Mouse (Mus musculus) liver, adult (tissue): Measurements from ENCODE around the gene Abca17.
A peak's percentile ranks its signal among the peaks of the same experiment; 100 is the strongest.

Source experiments
- GATA4 ChIP-seq: IDR thresholded peaks from 2 replicates; pipeline ENCODE4 v1.6.1; 2014; ENCODE audit warnings: mild to moderate bottlenecking, low read length; ENCODE audit not compliant: insufficient replicate concordance

Gene Abca17

DNA sequence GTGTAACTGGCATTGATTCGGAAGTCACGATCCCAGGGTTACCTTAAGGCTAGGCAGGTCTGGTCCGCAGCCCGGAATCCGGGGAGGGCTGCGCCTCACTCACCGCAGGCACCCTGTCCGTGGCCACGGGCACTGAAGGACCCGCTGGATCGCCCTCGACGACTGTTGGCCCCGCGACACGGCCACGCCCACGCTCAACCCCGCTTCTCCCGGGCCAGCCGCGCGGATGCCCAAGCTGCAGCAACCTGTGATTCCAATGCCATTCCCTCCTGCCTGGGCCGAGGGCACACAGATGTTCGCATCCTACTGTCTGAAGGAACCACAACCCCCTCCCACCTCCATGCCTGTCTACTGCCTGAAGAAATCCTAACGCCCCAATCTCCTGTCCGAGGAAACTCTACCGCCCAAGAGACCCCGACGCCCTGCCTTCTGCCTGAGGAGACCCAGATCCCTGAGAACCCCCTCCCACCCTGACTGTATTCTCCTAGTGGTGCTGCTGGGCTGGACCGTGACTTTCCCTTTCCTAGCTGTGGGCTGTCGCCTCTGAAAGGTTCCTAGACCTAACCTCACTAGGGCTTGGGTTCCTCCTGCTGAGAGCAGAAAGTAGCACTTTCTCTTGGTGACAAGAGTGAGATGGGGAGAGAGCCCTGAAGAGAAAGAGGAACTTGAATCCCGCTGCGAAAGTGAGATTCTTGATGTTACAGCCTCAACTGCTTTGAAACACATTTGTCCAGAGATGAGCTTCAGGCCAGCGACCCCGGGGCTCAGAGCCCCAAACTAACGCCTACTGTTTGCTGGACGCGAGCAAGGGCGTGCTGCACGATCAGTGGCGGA lies at the start of gene Abca17:
TSS of gene Abca17 (minus strand) at position 143 of the 834 bp plus-strand sequence.
- TF ChIP-seq GATA4: no peak

DNA sequence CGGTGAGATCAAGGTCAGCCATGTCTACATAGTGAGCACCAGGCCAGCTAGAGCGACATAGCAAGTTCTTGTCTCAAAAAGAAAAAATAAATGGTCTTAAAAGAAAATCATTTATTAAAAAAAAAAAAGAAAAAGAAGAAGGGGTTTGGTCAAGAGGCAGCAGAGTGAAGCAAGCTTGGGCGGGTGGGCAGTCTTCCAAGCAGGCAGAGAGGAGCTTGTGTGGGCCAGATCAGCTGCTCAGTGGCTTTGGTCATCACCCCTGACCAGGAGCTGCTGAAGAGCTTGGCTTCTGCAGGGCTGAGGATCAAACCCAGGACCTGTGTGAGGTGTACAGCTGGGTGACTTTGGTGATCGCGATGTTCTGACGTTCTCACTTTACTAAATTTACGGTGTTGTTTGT lies 43.6 kb upstream of the Abca17 start:
- TF ChIP-seq GATA4: no peak

GRCm38 (mm10) chr17:24393527-24393926 lies 42.7 kb upstream of the Abca17 start:
- no peak for TF ChIP-seq GATA4

DNA sequence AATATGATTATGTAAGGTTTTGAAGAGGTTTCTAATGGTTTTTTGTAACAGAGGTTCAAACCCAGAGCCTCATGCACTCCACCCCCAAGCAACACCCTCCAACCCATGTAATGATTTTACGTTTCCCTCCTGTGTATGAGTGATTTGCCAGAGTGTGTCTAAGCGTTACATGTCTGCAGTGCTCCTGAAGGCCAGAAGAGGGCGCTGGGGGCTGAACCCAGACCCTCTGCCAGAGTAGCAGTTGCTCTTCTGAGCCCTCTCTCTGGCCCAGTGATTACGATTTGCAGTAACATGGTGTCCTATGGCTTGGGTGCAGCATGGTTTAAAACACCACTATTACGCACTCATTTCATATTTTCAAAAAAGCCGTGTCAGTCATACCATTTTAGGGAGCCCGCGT lies 40.3 kb upstream of the Abca17 start:
- no peak for TF ChIP-seq GATA4

DNA sequence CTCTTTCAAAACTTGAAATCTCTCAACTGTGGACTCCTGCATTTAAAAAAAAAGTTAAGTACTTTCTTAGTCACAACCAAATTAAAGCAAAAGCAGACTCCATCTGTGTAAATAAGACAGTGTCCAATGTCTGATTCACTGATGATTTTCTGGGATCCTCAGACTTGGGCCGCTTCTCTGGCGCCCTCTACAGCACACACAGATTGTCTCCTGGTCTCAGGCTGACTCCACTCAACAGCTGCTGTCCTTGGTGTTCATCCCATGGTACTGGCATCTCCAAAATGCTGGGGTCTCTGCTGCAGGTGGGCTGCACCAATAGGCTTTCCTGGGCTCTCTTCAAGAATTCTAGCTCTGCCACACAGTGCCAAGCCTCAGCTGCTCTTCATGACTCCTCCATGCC lies 39.0 kb upstream of the Abca17 start:
- no peak for TF ChIP-seq GATA4

- TF ChIP-seq GATA4: no peak
These were observed 37.8 kb upstream of the Abca17 start for GRCm38 (mm10) chr17:24388711-24389110.

GRCm38 (mm10) chr17:24383789-24384188 lies 32.9 kb upstream of the Abca17 start:
- TF ChIP-seq GATA4: no peak

DNA sequence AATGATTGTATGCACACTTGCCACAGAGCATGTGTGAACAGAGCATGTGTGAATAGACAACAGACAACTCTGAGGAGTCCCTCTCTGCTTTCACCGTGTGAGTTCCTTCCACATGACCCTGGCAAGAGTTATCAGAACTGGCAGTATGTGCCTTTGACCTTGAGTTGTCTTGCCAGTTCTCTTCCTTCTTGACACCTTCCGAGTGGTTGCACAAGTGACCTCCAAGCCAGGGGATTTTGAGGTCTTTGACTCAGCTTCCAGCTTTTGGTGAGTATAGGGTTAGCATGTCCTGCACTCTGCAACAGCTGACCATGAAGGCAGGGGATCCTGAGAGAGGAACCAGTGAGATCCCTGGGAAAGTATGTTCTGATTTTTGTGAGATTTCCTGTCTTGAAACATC lies 27.6 kb upstream of the Abca17 start:
- TF ChIP-seq GATA4: no peak

DNA sequence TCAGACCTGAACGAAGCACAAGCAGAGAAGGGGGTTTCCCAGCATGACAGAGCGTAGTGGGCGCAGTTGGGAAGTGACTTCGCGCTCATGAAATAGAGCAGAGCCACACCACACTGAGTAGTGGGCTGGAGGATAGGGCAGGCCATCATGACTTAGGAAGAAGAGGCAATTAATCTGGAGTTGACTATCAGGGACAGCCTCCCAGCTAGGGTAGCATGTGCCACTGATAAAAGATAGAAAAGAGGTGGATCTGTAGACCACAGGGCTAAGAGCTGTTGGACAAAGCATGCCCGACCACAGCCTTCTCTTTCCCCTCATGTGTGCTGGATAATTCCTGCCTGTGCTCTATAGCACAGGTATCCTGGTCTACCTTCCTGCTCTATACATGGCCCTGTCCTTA lies 25.0 kb upstream of the Abca17 start:
- TF ChIP-seq GATA4: no peak

DNA sequence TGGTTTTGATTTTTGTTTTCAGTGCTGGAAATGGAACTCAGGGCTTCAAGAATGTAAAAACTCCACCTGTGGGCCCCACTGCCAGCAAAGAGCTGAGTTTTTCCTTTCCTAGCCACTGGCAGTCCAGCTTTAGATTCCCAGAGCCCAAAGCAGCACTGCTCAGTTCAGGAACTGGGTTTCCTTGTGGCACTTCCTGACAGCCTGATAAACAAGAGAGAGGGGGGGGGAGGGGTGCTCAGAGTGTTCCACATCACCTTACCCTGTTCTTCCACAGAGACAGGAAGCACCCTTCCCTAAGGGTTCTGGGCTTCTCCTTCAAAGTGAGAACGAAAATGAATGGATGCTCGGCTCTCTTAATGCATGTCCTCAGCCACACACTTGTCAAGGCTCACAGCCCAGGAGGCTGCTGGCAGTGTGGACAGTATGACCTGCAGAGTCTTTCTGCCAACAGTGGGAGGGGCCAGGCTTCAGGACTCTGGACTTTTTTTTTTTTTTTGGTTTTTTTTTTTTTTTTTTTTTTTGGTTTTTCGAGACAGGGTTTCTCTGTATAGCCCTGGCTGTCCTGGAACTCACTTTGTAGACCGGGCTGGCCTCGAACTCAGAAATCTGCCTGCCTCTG lies 24.3 kb upstream of the Abca17 start:
- TF ChIP-seq GATA4: peak; percentile 32; the same call in 1 of the 2 replicates

GRCm38 (mm10) chr17:24365863-24366262 lies 15.0 kb upstream of the Abca17 start:
- no peak for TF ChIP-seq GATA4

DNA sequence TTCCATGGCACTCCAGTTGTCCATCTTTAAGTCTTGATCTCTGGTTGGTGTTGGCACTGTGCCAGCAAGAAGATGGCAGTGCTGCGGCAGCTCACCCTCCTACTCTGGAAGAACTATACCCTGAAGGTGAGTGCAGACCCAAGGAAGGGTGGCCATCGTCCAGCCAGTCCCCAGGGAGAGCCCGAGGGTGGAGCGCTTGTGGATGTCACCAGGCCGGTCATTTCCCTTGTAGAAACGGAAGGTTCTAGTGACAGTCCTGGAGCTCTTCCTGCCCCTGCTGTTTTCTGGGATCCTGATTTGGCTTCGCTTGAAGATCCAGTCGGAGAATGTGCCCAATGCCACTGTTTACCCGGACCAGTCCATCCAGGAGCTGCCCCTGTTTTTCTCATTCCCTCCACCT lies 13.6 kb upstream of the Abca17 start:
- TF ChIP-seq GATA4: no peak

GRCm38 (mm10) chr17:24362527-24362926 lies 11.7 kb upstream of the Abca17 start:
- TF ChIP-seq GATA4: no peak

DNA sequence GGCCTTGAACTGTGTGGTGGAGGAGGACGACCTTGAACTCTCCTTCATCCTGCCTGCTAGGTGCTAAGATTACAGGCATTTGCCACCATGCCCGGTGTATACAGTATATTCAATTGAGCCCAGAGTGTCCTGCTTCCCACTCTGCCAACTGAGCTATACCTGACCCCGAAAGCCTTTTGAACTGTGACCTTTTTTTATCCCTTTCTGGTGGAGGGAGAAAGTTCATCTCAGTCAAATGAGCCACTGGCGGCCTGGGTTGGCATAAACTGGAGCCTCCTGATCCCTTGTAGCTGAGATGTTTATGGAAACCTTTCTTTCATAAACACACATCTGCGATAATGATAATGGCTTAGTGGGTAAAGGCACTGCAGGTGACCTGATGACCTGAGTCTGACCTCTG lies 10.4 kb upstream of the Abca17 start:
- no peak for TF ChIP-seq GATA4

- TF ChIP-seq GATA4: no peak
These were observed 10.0 kb upstream of the Abca17 start for GRCm38 (mm10) chr17:24360841-24361240.

- no peak for TF ChIP-seq GATA4
These were observed 9.0 kb upstream of the Abca17 start for GRCm38 (mm10) chr17:24359903-24360302.
